ENCODE assay signal across 29 mouse cellular contexts in genomic region chr17:87900677-87901076, GRCm38 (mm10). TPM values are rescaled to one million over a fixed set of nuclear protein-coding genes. Genes with fewer than 3 reads are reported as not detected.
A peak's percentile ranks its signal among the peaks of the same experiment; 100 is the strongest.
DNase-seq lines count a peak whose midpoint lies in the region; ATAC-seq and TF ChIP-seq lines count a peak whose summit lies in the region.
"Had no signal": no experiment of that assay in that cellular context is flagged by ENCODE, and none has a peak within 500 bp of the region (broad histone marks: within the 10 kb centered on the region; RNA-seq: fewer than 3 reads in every experiment).

No protein-coding gene starts in this region.

- no peaks in the 10 kb centered on the region; the same call in 1 of the 2 replicates for H3K4me1 ChIP-seq in hindbrain, embryonic 14.5 days (replicated peaks; ENCODE audit: control insufficient read depth, insufficient read depth, low read length)
- peaks cover 18% of the 10 kb centered on the region for H3K4me1 ChIP-seq in hindbrain, embryonic 10.5 days (replicated peaks)
- peaks cover 26% of the 10 kb centered on the region for H3K4me1 ChIP-seq in midbrain, embryonic 13.5 days (replicated peaks)
- H3K4me1 ChIP-seq in midbrain, embryonic 14.5 days (ENCODE audit: control insufficient read depth, insufficient read depth, low read length): peaks cover 13% of the 10 kb centered on the region
- H3K4me1 ChIP-seq in limb, embryonic 14.5 days (ENCODE audit: control insufficient read depth, insufficient read depth, low read length): no peaks in the 10 kb centered on the region
- H3K4me1 ChIP-seq in lung, postnatal 0 days (ENCODE audit: insufficient read depth, low read depth, low read length): no peaks in the 10 kb centered on the region
- H3K4me1 ChIP-seq: embryonic facial prominence, embryonic 12.5 days; heart, embryonic 15.5 days; liver, embryonic 15.5 days; lung, embryonic 15.5 days had no signal

- DNase-seq in hindbrain, embryonic 14.5 days (ENCODE audit: low spot score): no peak
- DNase-seq in hindbrain, embryonic 10.5 days (ENCODE audit: low spot score): no peak
- no peak for DNase-seq in midbrain, embryonic 14.5 days
- no peak for DNase-seq in limb, embryonic 14.5 days (ENCODE audit: low spot score)
- no peak for DNase-seq in ovary, adult 18-20 months (ENCODE audit: low spot score)
- no peak for DNase-seq in lung, postnatal 0 days (ENCODE audit: low spot score)
- DNase-seq: adrenal gland, adult 8-10 months; cerebellum, adult 11-12 months; cerebellum, postnatal 10 days; gastrocnemius, adult 2 months; kidney, adult 9 months; kidney, postnatal 36 days; layer of hippocampus, postnatal 36 days; liver; lung, postnatal 4 days; thymus, adult 18-20 months; thymus, postnatal 4 days had no signal

- no peak for TF ChIP-seq EP300 in lung, postnatal 0 days (IDR thresholded peaks at IDR 0.05)

- 0 out of 2 replicates have a peak overlapping the region, but pooled peaks have one; percentile 14 for H3K9ac ChIP-seq in hindbrain, embryonic 14.5 days
- no peak overlapping the region for H3K9ac ChIP-seq in midbrain, embryonic 13.5 days (replicated peaks)
- no peak overlapping the region for H3K9ac ChIP-seq in midbrain, embryonic 14.5 days (replicated peaks; ENCODE audit: low read length)
- H3K9ac ChIP-seq in limb, embryonic 14.5 days (ENCODE audit: low read depth, low read length, severe bottlenecking): no peak overlapping the region
- H3K9ac ChIP-seq in lung, postnatal 0 days (replicated peaks; ENCODE audit: low read depth): no peak overlapping the region
- H3K9ac ChIP-seq: embryonic facial prominence, embryonic 12.5 days; heart, embryonic 15.5 days; liver, embryonic 15.5 days; lung, embryonic 15.5 days had no signal

- TF ChIP-seq CTCF in lung, postnatal 0 days (IDR thresholded peaks at IDR 0.05): no peak

- H3K4me3 ChIP-seq in hindbrain, embryonic 14.5 days (replicated peaks; ENCODE audit: low read length): no peak overlapping the region
- H3K4me3 ChIP-seq in hindbrain, embryonic 10.5 days: no peak overlapping the region
- no peak overlapping the region for H3K4me3 ChIP-seq in midbrain, embryonic 13.5 days (replicated peaks)
- H3K4me3 ChIP-seq in midbrain, embryonic 14.5 days (replicated peaks; ENCODE audit: low read depth, low read length): no peak overlapping the region
- no peak overlapping the region for H3K4me3 ChIP-seq in limb, embryonic 14.5 days (replicated peaks; ENCODE audit: low read length)
- H3K4me3 ChIP-seq in lung, postnatal 0 days (ENCODE audit: low read depth, low read length): no peak overlapping the region
- H3K4me3 ChIP-seq: embryonic facial prominence, embryonic 12.5 days; gastrocnemius, adult 2 months; heart, embryonic 15.5 days; liver, embryonic 15.5 days; lung, embryonic 15.5 days had no signal

- no peak for ATAC-seq in hindbrain, embryonic 14.5 days (ENCODE audit: low FRiP score)
- peak; percentile 53; the same call in 1 of the 2 replicates for ATAC-seq in midbrain, embryonic 13.5 days
- no peak for ATAC-seq in midbrain, embryonic 14.5 days (ENCODE audit: low FRiP score, low TSS enrichment)
- ATAC-seq in limb, embryonic 14.5 days (ENCODE audit: low FRiP score, low read depth): peak; percentile 23; the same call in 1 of the 2 replicates
- ATAC-seq in lung, postnatal 0 days: no peak
- ATAC-seq: activated CD4-positive, CD25-positive, alpha-beta regulatory T cell, adult 4 months; intestine, embryonic 16.5 days had no signal

- no peaks in the 10 kb centered on the region for H3K9me3 ChIP-seq in hindbrain, embryonic 14.5 days (ENCODE audit: control insufficient read depth, low read length)
- peaks cover 3% of the 10 kb centered on the region; the same call in 1 of the 2 replicates for H3K9me3 ChIP-seq in hindbrain, embryonic 10.5 days
- peaks cover 4% of the 10 kb centered on the region; the same call in 1 of the 2 replicates for H3K9me3 ChIP-seq in midbrain, embryonic 13.5 days
- no peaks in the 10 kb centered on the region for H3K9me3 ChIP-seq in midbrain, embryonic 14.5 days (ENCODE audit: control insufficient read depth, low read length)
- H3K9me3 ChIP-seq in limb, embryonic 14.5 days (ENCODE audit: control insufficient read depth, low read length): no peaks in the 10 kb centered on the region
- no peaks in the 10 kb centered on the region for H3K9me3 ChIP-seq in lung, postnatal 0 days (ENCODE audit: low read length)
- H3K9me3 ChIP-seq: embryonic facial prominence, embryonic 12.5 days; heart, embryonic 15.5 days; liver, embryonic 15.5 days; lung, embryonic 15.5 days had no signal

- WGBS in hindbrain, embryonic 14.5 days: 63% methylated on average over 4 of the region's 4 CpGs
- WGBS in hindbrain, embryonic 10.5 days: 86% methylated on average over 4 of the region's 4 CpGs
- WGBS in midbrain, embryonic 13.5 days: 65% methylated on average over 4 of the region's 4 CpGs
- 50% methylated on average over 4 of the region's 4 CpGs for WGBS in midbrain, embryonic 14.5 days
- WGBS in limb, embryonic 14.5 days: 80% methylated on average over 4 of the region's 4 CpGs
- 78% methylated on average over 4 of the region's 4 CpGs for WGBS in lung, postnatal 0 days

- no peaks in the 10 kb centered on the region for H3K27me3 ChIP-seq in hindbrain, embryonic 14.5 days (ENCODE audit: control insufficient read depth, insufficient read depth, low read length)
- no peaks in the 10 kb centered on the region for H3K27me3 ChIP-seq in hindbrain, embryonic 10.5 days (ENCODE audit: insufficient read depth, poor library complexity, severe bottlenecking)
- H3K27me3 ChIP-seq in midbrain, embryonic 13.5 days: no peaks in the 10 kb centered on the region
- no peaks in the 10 kb centered on the region for H3K27me3 ChIP-seq in midbrain, embryonic 14.5 days (ENCODE audit: control insufficient read depth, insufficient read depth, low read length)
- no peaks in the 10 kb centered on the region for H3K27me3 ChIP-seq in limb, embryonic 14.5 days (ENCODE audit: control insufficient read depth, insufficient read depth, low read length)
- no peaks in the 10 kb centered on the region for H3K27me3 ChIP-seq in lung, postnatal 0 days (replicated peaks; ENCODE audit: insufficient read depth, low read length)
- H3K27me3 ChIP-seq: embryonic facial prominence, embryonic 12.5 days; heart, embryonic 15.5 days; liver, embryonic 15.5 days; lung, embryonic 15.5 days had no signal

- no peak for TF ChIP-seq POLR2A in limb, embryonic 14.5 days (IDR thresholded peaks at IDR 0.05; ENCODE audit: borderline replicate concordance, extremely low read depth, insufficient read depth, insufficient read length)

- no peaks in the 10 kb centered on the region for H3K36me3 ChIP-seq in hindbrain, embryonic 14.5 days (replicated peaks; ENCODE audit: control insufficient read depth, insufficient read depth)
- no peaks in the 10 kb centered on the region for H3K36me3 ChIP-seq in hindbrain, embryonic 10.5 days
- H3K36me3 ChIP-seq in midbrain, embryonic 13.5 days: no peaks in the 10 kb centered on the region
- no peaks in the 10 kb centered on the region for H3K36me3 ChIP-seq in midbrain, embryonic 14.5 days (ENCODE audit: control insufficient read depth, insufficient read depth, low read length)
- no peaks in the 10 kb centered on the region for H3K36me3 ChIP-seq in limb, embryonic 14.5 days (ENCODE audit: control insufficient read depth, insufficient read depth, low read length)
- H3K36me3 ChIP-seq in lung, postnatal 0 days (ENCODE audit: insufficient read depth, low read length): no peaks in the 10 kb centered on the region
- H3K36me3 ChIP-seq: embryonic facial prominence, embryonic 12.5 days; heart, embryonic 15.5 days; liver, embryonic 15.5 days; lung, embryonic 15.5 days had no signal

- H3K4me2 ChIP-seq in hindbrain, embryonic 14.5 days (replicated peaks): no peak overlapping the region
- H3K4me2 ChIP-seq in midbrain, embryonic 13.5 days (replicated peaks): no peak overlapping the region
- no peak overlapping the region for H3K4me2 ChIP-seq in midbrain, embryonic 14.5 days (ENCODE audit: low read length)
- no peak overlapping the region for H3K4me2 ChIP-seq in limb, embryonic 14.5 days (replicated peaks; ENCODE audit: low read depth, low read length, severe bottlenecking)
- H3K4me2 ChIP-seq in lung, postnatal 0 days (replicated peaks; ENCODE audit: low read depth, low read length): no peak overlapping the region
- H3K4me2 ChIP-seq: embryonic facial prominence, embryonic 12.5 days; heart, embryonic 15.5 days; liver, embryonic 15.5 days; lung, embryonic 15.5 days had no signal

- H3K27ac ChIP-seq in hindbrain, embryonic 14.5 days: no peak overlapping the region
- no peak overlapping the region; the same call in 1 of the 2 replicates for H3K27ac ChIP-seq in hindbrain, embryonic 10.5 days
- no peak overlapping the region for H3K27ac ChIP-seq in midbrain, embryonic 13.5 days
- no peak overlapping the region for H3K27ac ChIP-seq in midbrain, embryonic 14.5 days (replicated peaks; ENCODE audit: low read depth, low read length)
- H3K27ac ChIP-seq in limb, embryonic 14.5 days (replicated peaks; ENCODE audit: low read depth, low read length): no peak overlapping the region
- no peak overlapping the region for H3K27ac ChIP-seq in lung, postnatal 0 days (ENCODE audit: low read length)
- H3K27ac ChIP-seq: embryonic facial prominence, embryonic 12.5 days; gastrocnemius, adult 2 months; heart, embryonic 15.5 days; liver, embryonic 15.5 days; lung, embryonic 15.5 days had no signal

RNA-seq across cellular contexts. Expression of gene Rpl36-ps4, which starts 20.1 kb away (rescaled TPM):
- polyA plus RNA-seq in hindbrain, embryonic 14.5 days (2014; fragmentation: Nextera tagmentation; extraction: Ambion mirVana): not detected in 2 replicates
- polyA plus RNA-seq in hindbrain, embryonic 10.5 days (2016; fragmentation: Nextera tagmentation; extraction: Ambion mirVana): not detected in 2 replicates
- polyA plus RNA-seq in midbrain, embryonic 13.5 days (2015; fragmentation: Nextera tagmentation; extraction: Ambion mirVana): not detected in 2 replicates
- polyA plus RNA-seq in midbrain, embryonic 14.5 days (2014; fragmentation: Nextera tagmentation; extraction: Ambion mirVana): not detected in 2 replicates
- polyA plus RNA-seq in limb, embryonic 14.5 days (2012; rRNA removed): not detected in 2 replicates
- not detected in 2 replicates for polyA plus RNA-seq in limb, embryonic 14.5 days (2014; fragmentation: Nextera tagmentation; extraction: Ambion mirVana)
- polyA plus RNA-seq in lung, postnatal 0 days (2015; fragmentation: Nextera tagmentation; extraction: Ambion mirVana): not detected in 2 replicates
- polyA plus RNA-seq: activated CD4-positive, CD25-positive, alpha-beta regulatory T cell, adult 4 months; C2C12; cortical plate, adult 2 months; embryonic facial prominence, embryonic 12.5 days; heart, embryonic 15.5 days; intestine, embryonic 16.5 days; liver, embryonic 15.5 days; lung, embryonic 15.5 days; neural tube, embryonic 14.5 days; small intestine, adult 2 months; stomach, embryonic 16.5 days had no signal

Comparison
In these comparisons a context has a peak if more than half of its experiments do, and no peak if none do; other contexts are left out.
1. ATAC-seq: peak in midbrain, embryonic 13.5 days (single experiment) and limb, embryonic 14.5 days (single experiment); none in hindbrain, embryonic 14.5 days (single experiment), midbrain, embryonic 14.5 days (single experiment) and lung, postnatal 0 days (single experiment).